Mouse (Mus musculus) cerebellum, adult 2 months (tissue): ENCODE results near the gene Rhoh. TPM values are rescaled to one million over a fixed set of nuclear protein-coding genes. Genes with fewer than 3 reads are reported as not detected.

Experiments
- DNase-seq, 2 experiments: peaks; one replicate each; pipeline ENCODE4 v3.0.0; 2021
- H3K27ac ChIP-seq: fragments of 200-500 bp; 2 replicates; pipeline ENCODE4 v1.5.1; 2012; ENCODE audit warnings: low read length, control low read depth, inconsistent platforms; ENCODE audit not compliant: insufficient read depth
- H3K27me3 ChIP-seq: fragments of 200-500 bp; 2 replicates; pipeline ENCODE4 v1.6.1; 2012; ENCODE audit warnings: inconsistent platforms, mild to moderate bottlenecking, low read length, moderate library complexity; ENCODE audit not compliant: control insufficient read depth, insufficient read depth
- H3K4me1 ChIP-seq: fragments of 200-500 bp; 2 replicates; pipeline ENCODE4 v1.6.1; 2011; ENCODE audit warnings: low read length; ENCODE audit not compliant: control insufficient read depth, insufficient read depth
- H3K4me3 ChIP-seq: fragments of 200-500 bp; replicated peaks from 2 replicates; pipeline ENCODE3; 2011; ENCODE audit warnings: mild to moderate bottlenecking, low read depth, low read length, control low read depth; ENCODE audit not compliant: insufficient read depth
- CTCF ChIP-seq: fragments of 200-500 bp; IDR thresholded peaks from 2 replicates; pipeline ENCODE4 v1.5.1; 2011; ENCODE audit warnings: low read depth, mild to moderate bottlenecking, control low read depth, low read length, moderate library complexity, borderline replicate concordance; ENCODE audit not compliant: insufficient read depth
- POLR2A ChIP-seq: fragments of 200-500 bp; IDR thresholded peaks from 2 replicates; pipeline ENCODE4 v1.6.1; 2011; ENCODE audit warnings: low read length, control low read depth, borderline replicate concordance; ENCODE audit not compliant: insufficient read depth
- WGBS: fragments of 180-500 bp; shearing (Covaris S2); methylation state at CpG from one replicate; pipeline ENCODE4 v1.1.7; 2018; 5-methylcytosine and 5-hydroxymethylcytosine counted together
- polyA plus RNA-seq: library from polyadenylated mRNA; depleted of rRNA; stranded (reverse); fragments of >200 nt; gene quantifications from 2 replicates; pipeline ENCODE4 v1.2.3, GENCODE M21; 2012

Gene Rhoh
- polyA plus RNA-seq, 1 experiment: 0.16 TPM

DNA sequence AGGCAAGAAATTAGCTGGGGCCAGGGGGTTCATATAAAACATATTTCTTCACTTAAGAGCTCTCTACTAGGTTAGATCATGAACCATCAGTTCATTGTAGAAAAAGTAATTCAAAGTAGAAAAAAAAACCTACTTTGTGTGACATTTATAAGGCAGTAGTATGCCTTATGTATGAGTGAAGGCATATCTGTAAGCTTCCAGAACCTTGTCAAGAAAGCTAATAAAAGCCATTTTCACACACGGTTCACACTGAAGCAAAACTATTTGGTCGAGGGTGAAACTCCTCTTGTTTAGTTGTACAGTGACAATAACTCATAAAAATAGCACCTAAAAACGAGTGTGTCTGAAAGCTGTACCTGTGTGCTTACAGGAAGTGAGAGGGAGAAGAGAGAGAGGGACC is 5.4 kb upstream of the Rhoh start:
- TF ChIP-seq POLR2A: no peak
- Histone ChIP-seq H3K27ac (no peak overlapping the region), H3K4me3 (no peak overlapping the region), H3K27me3 (no peaks in the 10 kb centered on the region), H3K4me1 (no peaks in the 10 kb centered on the region)
- WGBS: 75% methylated on average over 3 of the region's 3 CpGs
- no peak for DNase-seq

GRCm38 (mm10) chr5:65856591-65857411 is 4.2 kb upstream of the Rhoh start:
- WGBS: 80% methylated on average over 17 of the region's 17 CpGs
- no peak overlapping the region for H3K27ac ChIP-seq
- H3K4me3 ChIP-seq: no peak overlapping the region
- TF ChIP-seq CTCF: no peak
- TF ChIP-seq POLR2A: no peak
- no peaks in the 10 kb centered on the region for H3K27me3 ChIP-seq
- DNase-seq: no peak
- H3K4me1 ChIP-seq: no peaks in the 10 kb centered on the region

DNA sequence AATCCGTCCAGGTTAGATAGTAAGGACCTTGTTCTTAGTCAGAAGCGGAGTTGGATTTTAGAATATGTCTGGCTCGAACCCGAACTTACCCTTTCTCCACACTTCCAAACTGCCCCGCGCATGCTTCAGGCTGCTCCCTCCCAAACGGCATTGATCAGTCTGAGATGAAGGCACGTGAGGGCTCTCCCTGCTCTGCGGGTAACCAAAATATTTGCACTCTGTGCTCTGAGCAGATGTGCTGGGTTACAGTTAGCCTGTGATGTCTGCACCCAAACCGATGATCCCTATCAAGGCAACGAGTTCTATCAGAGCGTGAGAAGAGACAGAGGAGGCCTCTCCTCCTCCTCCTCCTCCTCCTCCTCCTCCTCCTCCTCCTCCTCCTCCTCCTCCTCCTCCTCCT is 3.1 kb upstream of the Rhoh start:
- Histone ChIP-seq H3K4me1 (no peaks in the 10 kb centered on the region), H3K27me3 (no peaks in the 10 kb centered on the region), H3K27ac (no peak overlapping the region), H3K4me3 (no peak overlapping the region)
- 74% methylated on average over 12 of the region's 12 CpGs for WGBS
- DNase-seq: no peak
- TF ChIP-seq POLR2A (no peak), CTCF (no peak)

DNA sequence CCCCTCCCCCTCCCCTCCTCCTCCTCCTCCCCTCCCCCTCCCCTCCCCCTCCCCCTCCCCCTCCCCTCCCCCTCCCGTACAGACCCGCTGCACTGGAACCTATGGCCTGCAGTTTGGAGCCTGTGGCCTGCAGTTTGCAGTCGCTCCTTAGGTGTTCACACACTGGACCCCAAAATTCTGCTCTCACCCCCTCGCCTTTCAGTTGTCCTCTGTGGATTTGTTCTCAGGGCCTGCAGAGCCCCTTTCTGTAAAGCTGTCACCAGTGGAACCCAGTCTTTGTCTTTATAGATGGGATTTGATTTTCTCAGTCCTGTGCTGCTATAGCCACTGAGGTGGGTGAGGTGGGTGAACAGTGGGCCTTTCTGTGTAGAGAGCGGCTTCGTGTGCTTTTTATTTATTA is 2.7 kb upstream of the Rhoh start:
- TF ChIP-seq POLR2A: no peak
- TF ChIP-seq CTCF: no peak
- H3K27ac ChIP-seq: no peak overlapping the region
- no peak overlapping the region for H3K4me3 ChIP-seq
- no peaks in the 10 kb centered on the region for H3K4me1 ChIP-seq
- WGBS: 91% methylated on average over 4 of the region's 6 CpGs
- no peaks in the 10 kb centered on the region for H3K27me3 ChIP-seq
- DNase-seq: no peak

- WGBS: 71% methylated on average over 12 of the region's 12 CpGs
- TF ChIP-seq CTCF (no peak), POLR2A (no peak)
- no peaks in the 10 kb centered on the region for H3K27me3 ChIP-seq
- no peak overlapping the region for H3K27ac ChIP-seq
- no peak for DNase-seq
- H3K4me1 ChIP-seq: no peaks in the 10 kb centered on the region
- H3K4me3 ChIP-seq: no peak overlapping the region
These were observed 2.1 kb upstream of the Rhoh start for GRCm38 (mm10) chr5:65858898-65859297.

DNA sequence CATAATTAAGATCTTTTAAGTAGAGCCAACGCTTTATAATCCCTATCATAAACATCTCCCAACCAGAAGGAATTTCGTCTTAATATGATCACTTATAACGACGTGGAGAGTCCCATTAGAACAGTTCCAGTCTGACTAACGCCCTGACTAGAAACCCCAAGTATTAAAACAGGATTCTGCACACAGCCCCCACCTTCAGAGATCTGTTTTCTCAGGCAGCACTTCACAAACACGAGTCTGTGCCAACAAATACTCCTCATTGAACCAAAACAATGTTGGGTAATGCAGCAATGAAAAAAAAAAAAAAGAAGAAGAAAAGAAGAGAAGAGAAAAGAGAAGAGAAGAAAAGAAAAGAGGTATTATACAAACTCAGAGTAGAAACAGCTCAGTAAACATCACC is 1.6 kb upstream of the Rhoh start:
- Histone ChIP-seq H3K4me3 (no peak overlapping the region), H3K27me3 (no peaks in the 10 kb centered on the region), H3K27ac (no peak overlapping the region), H3K4me1 (no peaks in the 10 kb centered on the region)
- no peak for DNase-seq
- TF ChIP-seq POLR2A (no peak), CTCF (no peak)
- WGBS: 57% methylated on average over 6 of the region's 6 CpGs

DNA sequence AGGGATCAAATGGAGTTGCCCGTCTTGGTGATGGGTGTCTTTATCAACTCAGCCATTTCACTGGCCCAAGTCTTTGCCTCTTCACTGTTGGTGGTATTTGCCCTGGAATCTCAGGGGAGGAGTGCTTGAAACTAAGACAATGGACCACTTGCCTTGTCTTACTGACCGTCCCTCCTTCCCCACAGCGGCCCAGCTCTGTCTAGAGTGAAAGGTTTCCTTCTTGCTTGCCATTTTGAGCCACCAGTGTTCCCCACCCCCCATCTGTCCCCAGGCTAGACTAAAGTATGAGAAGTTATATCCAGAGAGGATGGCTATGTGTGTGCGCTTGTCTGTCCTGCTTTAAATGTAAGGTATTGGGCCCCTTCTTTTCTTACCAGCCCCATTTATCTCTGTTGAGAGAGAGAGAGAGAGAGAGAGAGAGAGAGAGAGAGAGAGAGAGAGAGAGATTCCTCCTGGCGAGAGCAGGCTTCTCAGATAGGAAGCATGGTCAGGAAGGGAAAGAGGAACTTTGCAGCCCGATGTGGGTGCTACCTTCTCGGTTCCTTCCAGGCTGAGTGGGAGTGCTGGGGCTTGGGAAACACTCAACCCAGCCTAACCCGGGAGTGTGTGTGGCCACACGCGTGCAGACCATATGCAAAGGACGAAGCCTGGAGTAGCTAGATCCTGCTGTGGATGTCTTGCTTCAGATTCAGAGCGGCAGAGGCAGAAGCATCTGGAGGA is 572 bp upstream of the Rhoh start:
- no peaks in the 10 kb centered on the region for H3K4me1 ChIP-seq

More for the DNA sequence above, 572 bp upstream of the Rhoh start:
- no peak for TF ChIP-seq POLR2A
- TF ChIP-seq CTCF: no peak
- H3K27ac ChIP-seq: no peak overlapping the region
- H3K27me3 ChIP-seq: no peaks in the 10 kb centered on the region
- no peak overlapping the region for H3K4me3 ChIP-seq
- DNase-seq: no peak
- 64% methylated on average over 12 of the region's 12 CpGs for WGBS
